Mouse (Mus musculus): ENCODE data around the gene Tigd4.

- no peak for TF ChIP-seq POLR2A (IDR thresholded peaks at IDR 0.05; ENCODE audit: extremely low read depth, insufficient read depth, low read length)
- TF ChIP-seq CTCF (IDR thresholded peaks at IDR 0.05; ENCODE audit: low read depth, low read length): no peak
Measured at GRCm38 (mm10) chr3:84598756-84599155, 5.4 kb downstream of the Tigd4 start.

Data from liver, adult 2 months (tissue).